Mouse (Mus musculus): ENCODE results near the gene Gpr26. TPM values are rescaled to one million over a fixed set of nuclear protein-coding genes. Genes with fewer than 3 reads are reported as not detected.

The Gpr26 gene
- polyA plus RNA-seq, 1 experiment = not detected

GRCm38 (mm10) chr7:131966916-131967494 is 745 bp downstream of the Gpr26 start:
- Histone ChIP-seq H3K27ac (ENCODE audit: insufficient read depth, low read depth, low read length) (peak overlapping the region; percentile 38), H3K4me3 (ENCODE audit: insufficient read depth, low read depth, low read length) (peak overlapping the region; percentile 52), H3K4me1 (ENCODE audit: control insufficient read depth, insufficient read depth, low read length) (peaks cover 11% of the 10 kb centered on the region)
- WGBS = 3% methylated on average over 57 of the region's 57 CpGs
- no peak for TF ChIP-seq CTCF (IDR thresholded peaks at IDR 0.05; ENCODE audit: insufficient read depth, low read depth, low read length)
- TF ChIP-seq POLR2A (IDR thresholded peaks at IDR 0.05; ENCODE audit: insufficient read depth, low read depth, low read length) = no peak

- Histone ChIP-seq H3K27ac (ENCODE audit: insufficient read depth, low read depth, low read length) (no peak overlapping the region), H3K4me1 (ENCODE audit: control insufficient read depth, insufficient read depth, low read length) (peaks cover 15% of the 10 kb centered on the region), H3K4me3 (ENCODE audit: insufficient read depth, low read depth, low read length) (peak overlapping the region; percentile 9; the same call in 1 of the 2 replicates)
- TF ChIP-seq POLR2A (IDR thresholded peaks at IDR 0.05; ENCODE audit: insufficient read depth, low read depth, low read length) = no peak
- no peak for TF ChIP-seq CTCF (IDR thresholded peaks at IDR 0.05; ENCODE audit: insufficient read depth, low read depth, low read length)
- 54% methylated on average over 3 of the region's 3 CpGs for WGBS
Observed at GRCm38 (mm10) chr7:131970255-131970654, 4.0 kb downstream of the Gpr26 start.

- Histone ChIP-seq H3K4me1 (ENCODE audit: control insufficient read depth, insufficient read depth, low read length) (peaks cover 18% of the 10 kb centered on the region), H3K4me3 (ENCODE audit: insufficient read depth, low read depth, low read length) (no peak overlapping the region), H3K27ac (ENCODE audit: insufficient read depth, low read depth, low read length) (no peak overlapping the region)
- TF ChIP-seq POLR2A (IDR thresholded peaks at IDR 0.05; ENCODE audit: insufficient read depth, low read depth, low read length) (no peak), CTCF (IDR thresholded peaks at IDR 0.05; ENCODE audit: insufficient read depth, low read depth, low read length) (no peak)
- 37% methylated on average over 6 of the region's 6 CpGs for WGBS
Observed at GRCm38 (mm10) chr7:131975867-131976266, 9.6 kb downstream of the Gpr26 start.

- no peak overlapping the region for H3K4me3 ChIP-seq (ENCODE audit: insufficient read depth, low read depth, low read length)
- TF ChIP-seq POLR2A (IDR thresholded peaks at IDR 0.05; ENCODE audit: insufficient read depth, low read depth, low read length) (no peak), CTCF (IDR thresholded peaks at IDR 0.05; ENCODE audit: insufficient read depth, low read depth, low read length) (no peak)
- WGBS = 32% methylated on average over 11 of the region's 11 CpGs
- no peak overlapping the region for H3K27ac ChIP-seq (ENCODE audit: insufficient read depth, low read depth, low read length)
- H3K4me1 ChIP-seq (ENCODE audit: control insufficient read depth, insufficient read depth, low read length) = peaks cover 18% of the 10 kb centered on the region
Observed at GRCm38 (mm10) chr7:131978609-131979008, 12.3 kb downstream of the Gpr26 start.

GRCm38 (mm10) chr7:131989056-131989455 is 22.8 kb downstream of the Gpr26 start:
- Histone ChIP-seq H3K27ac (ENCODE audit: insufficient read depth, low read depth, low read length) (no peak overlapping the region), H3K4me1 (ENCODE audit: control insufficient read depth, insufficient read depth, low read length) (peaks cover 3% of the 10 kb centered on the region), H3K4me3 (ENCODE audit: insufficient read depth, low read depth, low read length) (no peak overlapping the region)
- TF ChIP-seq CTCF (IDR thresholded peaks at IDR 0.05; ENCODE audit: insufficient read depth, low read depth, low read length) = no peak
- no peak for TF ChIP-seq POLR2A (IDR thresholded peaks at IDR 0.05; ENCODE audit: insufficient read depth, low read depth, low read length)
- 62% methylated on average over 6 of the region's 6 CpGs for WGBS

GRCm38 (mm10) chr7:131992226-131992625 is 26.0 kb downstream of the Gpr26 start:
- 77% methylated on average over 1 of the region's 1 CpGs for WGBS
- no peak for TF ChIP-seq CTCF (IDR thresholded peaks at IDR 0.05; ENCODE audit: insufficient read depth, low read depth, low read length)
- TF ChIP-seq POLR2A (IDR thresholded peaks at IDR 0.05; ENCODE audit: insufficient read depth, low read depth, low read length) = no peak
- H3K4me3 ChIP-seq (ENCODE audit: insufficient read depth, low read depth, low read length) = no peak overlapping the region
- no peak overlapping the region for H3K27ac ChIP-seq (ENCODE audit: insufficient read depth, low read depth, low read length)
- H3K4me1 ChIP-seq (ENCODE audit: control insufficient read depth, insufficient read depth, low read length) = no peaks in the 10 kb centered on the region

GRCm38 (mm10) chr7:131992873-131993272 is 26.6 kb downstream of the Gpr26 start:
- no peak overlapping the region for H3K4me3 ChIP-seq (ENCODE audit: insufficient read depth, low read depth, low read length)
- H3K27ac ChIP-seq (ENCODE audit: insufficient read depth, low read depth, low read length) = no peak overlapping the region
- 73% methylated on average over 3 of the region's 3 CpGs for WGBS
- TF ChIP-seq POLR2A (IDR thresholded peaks at IDR 0.05; ENCODE audit: insufficient read depth, low read depth, low read length) (no peak), CTCF (IDR thresholded peaks at IDR 0.05; ENCODE audit: insufficient read depth, low read depth, low read length) (no peak)
- H3K4me1 ChIP-seq (ENCODE audit: control insufficient read depth, insufficient read depth, low read length) = no peaks in the 10 kb centered on the region

- TF ChIP-seq CTCF (IDR thresholded peaks at IDR 0.05; ENCODE audit: insufficient read depth, low read depth, low read length) (no peak), POLR2A (IDR thresholded peaks at IDR 0.05; ENCODE audit: insufficient read depth, low read depth, low read length) (no peak)
- Histone ChIP-seq H3K4me1 (ENCODE audit: control insufficient read depth, insufficient read depth, low read length) (peaks cover 2% of the 10 kb centered on the region; the same call in 1 of the 2 replicates), H3K4me3 (ENCODE audit: insufficient read depth, low read depth, low read length) (no peak overlapping the region), H3K27ac (ENCODE audit: insufficient read depth, low read depth, low read length) (no peak overlapping the region)
- WGBS = 31% methylated on average over 14 of the region's 14 CpGs
Observed at GRCm38 (mm10) chr7:132005996-132006696, 39.9 kb downstream of the Gpr26 start.

GRCm38 (mm10) chr7:132009002-132009401 is 42.7 kb downstream of the Gpr26 start:
- Histone ChIP-seq H3K4me1 (ENCODE audit: control insufficient read depth, insufficient read depth, low read length) (peaks cover 2% of the 10 kb centered on the region; the same call in 1 of the 2 replicates), H3K4me3 (ENCODE audit: insufficient read depth, low read depth, low read length) (no peak overlapping the region), H3K27ac (ENCODE audit: insufficient read depth, low read depth, low read length) (no peak overlapping the region)
- TF ChIP-seq POLR2A (IDR thresholded peaks at IDR 0.05; ENCODE audit: insufficient read depth, low read depth, low read length) (no peak), CTCF (IDR thresholded peaks at IDR 0.05; ENCODE audit: insufficient read depth, low read depth, low read length) (no peak)
- WGBS = 88% methylated on average over 7 of the region's 7 CpGs

Measured in olfactory bulb, adult 2 months (tissue).